Mouse (Mus musculus) telencephalon, adult 2 months (tissue): Measurements from ENCODE around the gene Smoc2.

Experiments used
- DNase-seq: peaks from one replicate; pipeline ENCODE4 v3.0.0-alpha.2; 2011; ENCODE audit warnings: low read depth, low spot score

Smoc2 gene

DNA sequence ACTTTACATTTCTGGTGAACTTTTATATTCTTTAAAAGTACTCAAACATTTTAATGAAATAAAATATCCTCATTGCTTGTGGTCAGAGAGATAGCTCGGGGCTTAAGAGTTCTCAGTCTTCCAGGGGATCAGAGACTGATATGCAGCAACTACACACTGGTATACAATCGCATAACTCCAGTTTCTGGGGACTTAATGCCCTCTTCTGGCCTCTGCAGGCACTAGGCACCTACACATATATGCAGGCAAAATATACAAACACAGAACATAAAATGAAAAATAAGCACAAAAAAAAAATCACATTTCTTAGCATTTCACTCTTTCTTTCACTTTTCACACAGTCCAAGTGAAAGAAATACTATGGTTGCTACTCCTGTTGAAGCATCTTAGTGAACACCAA is 133.2 kb downstream of the Smoc2 start:
- no peak for DNase-seq

DNA sequence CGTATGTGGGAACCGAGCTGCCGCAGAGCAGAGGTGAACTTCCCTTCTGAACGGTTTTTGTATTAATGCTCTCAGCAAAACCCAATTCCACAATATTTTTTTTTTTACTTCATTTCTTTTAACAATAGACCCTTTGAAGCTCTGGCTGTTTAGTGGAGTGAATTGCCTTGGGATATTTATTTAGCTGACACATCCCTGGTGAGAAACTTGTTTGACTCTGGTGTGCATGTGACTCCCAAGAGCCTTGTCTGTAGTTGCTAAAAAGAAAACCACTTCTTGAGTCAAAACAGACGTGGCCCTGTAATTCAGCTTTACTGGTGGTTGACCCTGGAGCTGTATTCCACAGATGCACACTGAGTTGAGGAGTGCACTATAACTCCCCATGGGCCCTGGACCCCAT is 135.2 kb downstream of the Smoc2 start:
- no peak for DNase-seq

DNA sequence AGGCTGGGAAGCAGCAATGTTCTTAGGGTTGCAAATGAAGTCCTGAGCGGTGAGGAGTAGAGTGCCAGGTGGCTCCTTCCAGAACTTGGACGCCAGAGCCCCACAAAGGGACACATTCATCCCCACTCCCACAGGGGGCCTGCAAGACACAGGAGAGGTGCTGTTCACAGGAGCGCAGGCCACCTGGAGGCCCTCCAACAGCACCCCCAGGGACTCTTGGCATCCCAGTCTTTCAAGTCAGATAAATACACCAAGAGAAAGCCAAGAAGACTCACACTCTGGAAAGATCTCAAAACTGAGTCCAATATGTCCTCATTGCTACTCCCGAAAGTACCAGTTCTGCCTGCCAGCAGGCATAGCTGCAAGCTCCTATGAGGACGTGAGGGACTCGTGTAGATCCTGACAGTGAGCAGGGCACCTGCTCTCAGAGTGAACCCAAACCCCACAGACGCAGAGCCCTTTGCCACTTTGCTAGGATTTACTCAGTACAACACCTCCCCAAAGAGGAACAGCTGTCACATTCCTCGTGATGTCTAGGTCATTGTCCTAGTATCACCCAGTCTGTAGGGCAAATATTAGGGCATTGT is 141.2 kb downstream of the Smoc2 start:
- peak; percentile 10 for DNase-seq

DNA sequence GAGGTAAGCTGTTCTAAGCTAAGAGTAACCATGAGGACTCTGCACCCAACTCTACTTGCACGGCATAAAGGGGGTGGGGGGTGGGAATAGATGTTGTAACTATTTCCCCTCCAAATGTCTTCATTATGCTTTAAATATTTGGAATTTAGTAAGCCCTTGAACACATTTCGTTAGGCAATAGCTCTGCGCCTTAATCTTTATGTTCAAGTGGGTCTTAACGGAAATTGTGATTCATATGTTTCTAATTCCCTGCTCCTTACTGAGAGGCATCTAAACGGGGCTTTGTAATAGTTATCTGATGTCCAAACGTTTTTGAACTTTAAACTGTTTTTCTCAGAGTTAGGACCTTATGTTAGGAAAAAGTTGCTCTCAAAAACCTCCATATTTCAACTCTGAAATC is 147.2 kb downstream of the Smoc2 start:
- no peak for DNase-seq

DNA sequence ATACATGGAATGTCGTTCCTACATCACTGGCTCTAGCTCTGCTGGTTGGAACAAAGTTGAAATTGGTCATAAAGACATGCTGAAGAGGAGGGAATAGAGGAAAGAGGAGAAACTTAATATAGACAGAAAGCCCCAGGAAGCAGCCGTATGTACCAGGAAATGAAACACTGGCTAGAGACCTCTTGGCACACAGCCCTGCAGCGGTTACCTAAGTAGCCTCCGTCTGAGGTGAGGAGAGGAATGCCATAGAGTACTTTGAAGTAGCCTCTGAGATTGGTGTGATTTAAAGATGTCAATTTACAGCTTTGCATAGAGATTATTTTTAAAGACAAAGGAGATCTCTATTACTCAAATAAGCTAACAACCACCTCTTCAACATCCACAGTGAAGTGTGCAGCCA is 155.4 kb downstream of the Smoc2 start:
- no peak for DNase-seq

DNA sequence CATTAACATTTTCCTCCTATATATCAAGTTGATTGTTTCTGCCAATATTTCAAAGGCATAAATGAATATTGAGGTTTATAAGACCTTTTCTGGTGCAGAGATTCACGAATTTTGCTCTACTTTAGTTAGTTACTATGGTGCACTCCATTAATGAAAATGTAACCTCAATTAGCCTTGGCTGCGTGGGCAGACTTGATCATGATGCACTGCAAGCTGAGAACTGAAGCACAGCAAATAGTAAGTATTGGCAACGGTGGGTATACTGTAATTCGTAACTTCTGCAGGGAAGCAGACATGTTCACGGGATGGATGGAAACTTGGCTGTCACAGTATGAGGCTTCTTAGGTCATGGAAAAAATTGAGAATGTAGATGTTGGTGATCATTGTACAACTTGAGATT is 166.3 kb downstream of the Smoc2 start:
- DNase-seq = no peak

DNA sequence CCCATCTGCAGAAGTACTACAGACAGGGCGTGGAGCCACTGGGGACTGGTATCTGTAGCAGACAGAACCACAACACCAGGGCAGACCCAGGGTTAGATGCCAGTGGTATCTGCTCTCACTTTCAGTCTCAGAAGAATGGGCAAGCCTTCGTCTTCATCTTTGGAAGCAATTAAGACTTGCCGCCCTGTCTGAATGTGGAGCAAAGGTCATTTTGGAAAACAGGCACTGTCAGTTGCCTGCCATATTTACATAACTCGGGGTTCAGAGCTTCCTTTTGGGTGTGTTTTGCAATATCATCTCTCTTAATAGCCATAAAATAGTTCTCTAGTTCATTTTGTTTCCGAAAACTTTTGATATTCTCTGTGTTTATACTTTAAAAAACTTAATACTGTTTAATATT is 168.0 kb downstream of the Smoc2 start:
- DNase-seq = no peak
